Mouse (Mus musculus) liver, postnatal 0 days (tissue): ENCODE results near the gene Dock8.

Experiments
- CTCF ChIP-seq: sonication (generic); IDR thresholded peaks from 2 replicates; pipeline ENCODE4 v1.5.1; 2016; ENCODE audit warnings: antibody characterized with exemption, low read depth
- EP300 ChIP-seq: IDR thresholded peaks from 2 replicates; pipeline ENCODE4 v1.6.1; 2016; ENCODE audit warnings: antibody characterized with exemption, low read depth, mild to moderate bottlenecking

DNA sequence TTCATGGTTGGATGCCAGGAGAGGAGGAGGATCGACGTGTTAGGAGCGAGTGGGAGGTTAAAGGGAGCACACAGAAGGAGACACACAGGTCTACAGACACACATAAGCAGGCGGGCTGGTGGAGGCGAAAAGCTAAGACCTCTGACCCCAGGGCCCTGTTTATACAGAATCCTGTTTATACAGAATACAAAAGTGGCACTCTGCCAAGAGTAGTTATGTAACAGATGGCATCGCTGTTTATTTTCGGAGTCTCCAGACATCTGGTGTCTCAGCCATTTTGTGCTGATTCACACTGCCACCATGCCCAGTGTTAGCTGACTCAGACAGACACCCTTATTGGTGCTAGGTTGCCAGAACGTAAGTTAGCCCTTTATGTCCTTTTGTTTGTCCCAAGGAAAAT, 18.0 kb upstream of the Dock8 start:
- TF ChIP-seq CTCF (no peak), EP300 (no peak)
